Mouse (Mus musculus): ENCODE measurements around the gene Ankrd11.

The Ankrd11 gene

GRCm38 (mm10) chr8:122932561-122932959 lies 109.5 kb downstream of the Ankrd11 start:
- CTCF ChIA-PET: no interaction called here

GRCm38 (mm10) chr8:122931834-122932560 lies 110.1 kb downstream of the Ankrd11 start:
- CTCF ChIA-PET: no interaction called here

GRCm38 (mm10) chr8:122928631-122929224 lies 113.3 kb downstream of the Ankrd11 start:
- CTCF ChIA-PET: interaction anchor here (0.5 kb wide), 1 partner anchor 220 kb away, joined by 9 read pairs; no protein-coding TSS in a partner anchor

- CTCF ChIA-PET: no interaction called here
Measured at GRCm38 (mm10) chr8:122927841-122928240, 114.2 kb downstream of the Ankrd11 start.

- CTCF ChIA-PET: interaction anchor here (0.7 kb wide), 1 partner anchor 16 kb away, joined by 3 read pairs; no protein-coding TSS in a partner anchor
Measured at GRCm38 (mm10) chr8:122926782-122927181, 115.3 kb downstream of the Ankrd11 start.

- CTCF ChIA-PET: interaction anchor here (1.3 kb wide), 1 partner anchor 12 kb away, joined by 3 read pairs; no protein-coding TSS in a partner anchor
Measured at GRCm38 (mm10) chr8:122925939-122926722, 115.9 kb downstream of the Ankrd11 start.

- CTCF ChIA-PET: no interaction called here
Measured at GRCm38 (mm10) chr8:122924091-122924490, 118.0 kb downstream of the Ankrd11 start.

GRCm38 (mm10) chr8:122923431-122924090 lies 118.5 kb downstream of the Ankrd11 start:
- CTCF ChIA-PET: interaction anchor here (0.8 kb wide), 1 partner anchor 119 kb away, joined by 3 read pairs; no protein-coding TSS in a partner anchor

- CTCF ChIA-PET: interaction anchor here (0.5 to 1.0 kb wide), 3 partner anchors 17 to 138 kb away, joined by 3 to 5 read pairs (median 3); no protein-coding TSS in a partner anchor
Measured at GRCm38 (mm10) chr8:122922945-122923344, 119.1 kb downstream of the Ankrd11 start.

- CTCF ChIA-PET: interaction anchor here (0.6 to 0.8 kb wide), 2 partner anchors 14 to 354 kb away, joined by 4 read pairs; no protein-coding TSS in a partner anchor
Measured at GRCm38 (mm10) chr8:122920890-122921289, 121.2 kb downstream of the Ankrd11 start.

- CTCF ChIA-PET: interaction anchor here (0.6 to 0.9 kb wide), 2 partner anchors 8 to 15 kb away, joined by 3 to 4 read pairs; no protein-coding TSS in a partner anchor
Measured at GRCm38 (mm10) chr8:122918438-122919107, 123.5 kb downstream of the Ankrd11 start.

GRCm38 (mm10) chr8:122917531-122918392 lies 124.3 kb downstream of the Ankrd11 start:
- CTCF ChIA-PET: interaction anchor here (0.6 kb wide), 1 partner anchor 16 kb away, joined by 3 read pairs; no protein-coding TSS in a partner anchor

- CTCF ChIA-PET: no interaction called here
Measured at GRCm38 (mm10) chr8:122916766-122917165, 125.3 kb downstream of the Ankrd11 start.

GRCm38 (mm10) chr8:122912871-122913270 lies 129.2 kb downstream of the Ankrd11 start:
- CTCF ChIA-PET: no interaction called here

GRCm38 (mm10) chr8:122912150-122912549 lies 129.9 kb downstream of the Ankrd11 start:
- CTCF ChIA-PET: no interaction called here

- CTCF ChIA-PET: interaction anchor here (1.0 kb wide), 1 partner anchor 162 kb away, joined by 4 read pairs; no protein-coding TSS in a partner anchor
Measured at GRCm38 (mm10) chr8:122906463-122907021, 135.5 kb downstream of the Ankrd11 start.

GRCm38 (mm10) chr8:122905346-122905745 lies 136.7 kb downstream of the Ankrd11 start:
- CTCF ChIA-PET: no interaction called here

GRCm38 (mm10) chr8:122904496-122904895 lies 137.6 kb downstream of the Ankrd11 start:
- CTCF ChIA-PET: no interaction called here

GRCm38 (mm10) chr8:122903002-122903401 lies 139.1 kb downstream of the Ankrd11 start:
- CTCF ChIA-PET: interaction anchor here (0.6 to 1.1 kb wide), 3 partner anchors 34 to 129 kb away, joined by 7 to 18 read pairs (median 10); no protein-coding TSS in a partner anchor

Measured in spleen, embryonic (tissue).